Comparison of ENCODE assay signal across 8 mouse cellular contexts in genomic region chr4:25799476-25800283, GRCm38 (mm10). TPM values are rescaled to one million over a fixed set of nuclear protein-coding genes. Genes with fewer than 3 reads are reported as not detected.
DNase-seq lines count a peak whose midpoint lies in the region; ATAC-seq and TF ChIP-seq lines count a peak whose summit lies in the region.

Gene Fut9, minus strand, starts transcription at chr4:25800244.

- peak; percentile 5 for DNase-seq in heart, postnatal 4 days
- no peak for DNase-seq in heart, adult 9 months (ENCODE audit: low spot score in 2 of 2)
- peak; percentile 73 for DNase-seq in embryo, embryonic 10 days (ENCODE audit: low spot score)
- peak; percentile 82 for DNase-seq in hindbrain, embryonic 11.5 days (ENCODE audit: low spot score)
- DNase-seq in layer of hippocampus, adult 9-10 months (ENCODE audit: low spot score): peak; percentile 40
- DNase-seq in liver, postnatal 0 days: no peak
- DNase-seq in right cerebral cortex, postnatal 36 days (ENCODE audit: low spot score in 2 of 2): peak; percentile 76
- DNase-seq in thymus, postnatal 10 days (ENCODE audit: low spot score in 2 of 2): no peak

- H3K27ac ChIP-seq in hindbrain, embryonic 11.5 days (ENCODE audit: low read depth, low read length): peak within 1 kb of the TSS; percentile 24; the same call in 1 of the 2 replicates
- no peak within 1 kb of the TSS for H3K27ac ChIP-seq in liver, postnatal 0 days (ENCODE audit: low read depth)

- H3K9ac ChIP-seq in hindbrain, embryonic 11.5 days (ENCODE audit: low read depth, low read length): peak within 1 kb of the TSS; percentile 62
- no peak within 1 kb of the TSS for H3K9ac ChIP-seq in liver, postnatal 0 days (replicated peaks)

- H3K27me3 ChIP-seq in hindbrain, embryonic 11.5 days (ENCODE audit: control insufficient read depth, insufficient read depth, low read length): no peaks in the 10 kb centered on the region
- peaks cover 13% of the 10 kb centered on the region for H3K27me3 ChIP-seq in liver, postnatal 0 days (ENCODE audit: insufficient read depth, low read length)

- H3K4me1 ChIP-seq in hindbrain, embryonic 11.5 days (replicated peaks; ENCODE audit: control insufficient read depth, insufficient read depth, low read length): no peaks in the 10 kb centered on the region; the same call in 1 of the 2 replicates
- no peaks in the 10 kb centered on the region for H3K4me1 ChIP-seq in liver, postnatal 0 days (ENCODE audit: insufficient read depth)

- peak; percentile 95 for ATAC-seq in hindbrain, embryonic 11.5 days (ENCODE audit: low FRiP score)
- no peak for ATAC-seq in liver, postnatal 0 days

- H3K4me3 ChIP-seq in hindbrain, embryonic 11.5 days (ENCODE audit: low read depth, low read length): peak within 1 kb of the TSS; percentile 51
- H3K4me3 ChIP-seq in liver, postnatal 0 days (ENCODE audit: low read depth, low read length): no peak within 1 kb of the TSS

- no peaks in the 10 kb centered on the region for H3K9me3 ChIP-seq in hindbrain, embryonic 11.5 days (ENCODE audit: control insufficient read depth, low read length)
- H3K9me3 ChIP-seq in liver, postnatal 0 days (ENCODE audit: low read length): no peaks in the 10 kb centered on the region

- WGBS in hindbrain, embryonic 11.5 days: under 1% methylated on average over 52 of the region's 52 CpGs
- WGBS in liver, postnatal 0 days (ENCODE audit: insufficient replicate concordance): 1% methylated on average over 46 of the region's 52 CpGs

- no peaks in the 10 kb centered on the region for H3K36me3 ChIP-seq in hindbrain, embryonic 11.5 days (ENCODE audit: control insufficient read depth, insufficient read depth, low read length)
- no peaks in the 10 kb centered on the region for H3K36me3 ChIP-seq in liver, postnatal 0 days (replicated peaks; ENCODE audit: insufficient read depth, low read length)

- H3K4me2 ChIP-seq in hindbrain, embryonic 11.5 days (replicated peaks; ENCODE audit: low read depth, low read length): peak within 1 kb of the TSS; percentile 87
- H3K4me2 ChIP-seq in liver, postnatal 0 days (ENCODE audit: low read depth, low read length): peak within 1 kb of the TSS; percentile 16; the same call in 1 of the 2 replicates

- no peak for TF ChIP-seq CTCF in liver, postnatal 0 days (IDR thresholded peaks at IDR 0.05; ENCODE audit: low read depth)

- no peak for TF ChIP-seq EP300 in liver, postnatal 0 days (IDR thresholded peaks at IDR 0.05; ENCODE audit: low read depth)

RNA-seq across cellular contexts. Expression of gene Fut9, which starts in this region (rescaled TPM):
- total RNA-seq in heart, postnatal 4 days (2021): not detected
- polyA plus RNA-seq in hindbrain, embryonic 11.5 days (2014; fragmentation: Nextera tagmentation; extraction: Ambion mirVana): 1.9 and 2.2 TPM in 2 replicates
- polyA plus RNA-seq in liver, postnatal 0 days (2015; fragmentation: Nextera tagmentation; extraction: Ambion mirVana): not detected in 2 replicates

Comparison
In these comparisons a context has a peak if more than half of its experiments do, and no peak if none do; other contexts are left out.
1. Peak in DNase-seq in heart, postnatal 4 days; RNA of the gene not detected or under 1 TPM.
2. DNase-seq: peak in embryo, embryonic 10 days (single experiment), hindbrain, embryonic 11.5 days (single experiment), layer of hippocampus, adult 9-10 months (single experiment) and right cerebral cortex, postnatal 36 days (2 of 2); none in heart, adult 9 months (0 of 2), liver, postnatal 0 days (single experiment) and thymus, postnatal 10 days (0 of 2).